Mouse (Mus musculus) stomach, postnatal 0 days (tissue): ENCODE data around the gene Kdm2a.

Experiments used
- CTCF ChIP-seq: IDR thresholded peaks from 2 replicates; pipeline ENCODE4 v1.5.1; 2016; ENCODE audit warnings: antibody characterized with exemption, low read depth, mild to moderate bottlenecking, moderate library complexity
- EP300 ChIP-seq: optimal IDR thresholded peaks from 2 replicates; pipeline ENCODE3; 2016; ENCODE audit warnings: antibody characterized with exemption

GRCm38 (mm10) chr19:4301735-4302651 is 96.1 kb downstream of the Kdm2a start:
- TF ChIP-seq CTCF (no peak), EP300 (no peak)
